Mouse (Mus musculus) erythroblast, embryonic 14.5 days (primary cell): ENCODE measurements around the gene Ap5m1. TPM values are rescaled to one million over a fixed set of nuclear protein-coding genes. Genes with fewer than 3 reads are reported as not detected.
"Not testable (repeated sequence)": the region's sequence is repeated elsewhere in the genome, so short reads cannot be mapped to it uniquely, and the experiment has no call there.

Source experiments
- H3K27me3 ChIP-seq: 2 replicates; pipeline ENCODE4 v1.6.1; 2012; ENCODE audit warnings: inconsistent platforms; ENCODE audit not compliant: control insufficient read depth
- H3K36me3 ChIP-seq: 2 replicates; pipeline ENCODE4 v1.6.1; 2012; ENCODE audit warnings: mild to moderate bottlenecking, inconsistent platforms; ENCODE audit not compliant: control insufficient read depth
- H3K4me1 ChIP-seq: 2 replicates; pipeline ENCODE4 v1.6.1; 2012; ENCODE audit warnings: inconsistent platforms; ENCODE audit not compliant: control insufficient read depth
- H3K4me3 ChIP-seq: replicated peaks from 2 replicates; pipeline ENCODE3; 2012; ENCODE audit warnings: moderate library complexity, mild to moderate bottlenecking, inconsistent platforms
- H3K9me3 ChIP-seq: 2 replicates; pipeline ENCODE4 v1.6.1; 2012; ENCODE audit warnings: low read length, inconsistent platforms, mixed read lengths; ENCODE audit not compliant: control insufficient read depth
- GATA1 ChIP-seq: IDR thresholded peaks from 2 replicates; pipeline ENCODE4 v1.6.1; 2012; ENCODE audit warnings: low read length, inconsistent platforms, mixed read lengths
- TAL1 ChIP-seq: IDR thresholded peaks from 3 replicates; pipeline ENCODE4 v1.6.1; 2012; ENCODE audit warnings: low read length, inconsistent platforms, mixed read lengths
- polyA plus RNA-seq: library from polyadenylated mRNA; stranded (reverse); fragments of >175 nt; gene quantifications from 2 replicates; pipeline ENCODE4 v1.2.3, GENCODE M21; 2012

Gene Ap5m1
- polyA plus RNA-seq, 1 experiment: 0.24 TPM

DNA sequence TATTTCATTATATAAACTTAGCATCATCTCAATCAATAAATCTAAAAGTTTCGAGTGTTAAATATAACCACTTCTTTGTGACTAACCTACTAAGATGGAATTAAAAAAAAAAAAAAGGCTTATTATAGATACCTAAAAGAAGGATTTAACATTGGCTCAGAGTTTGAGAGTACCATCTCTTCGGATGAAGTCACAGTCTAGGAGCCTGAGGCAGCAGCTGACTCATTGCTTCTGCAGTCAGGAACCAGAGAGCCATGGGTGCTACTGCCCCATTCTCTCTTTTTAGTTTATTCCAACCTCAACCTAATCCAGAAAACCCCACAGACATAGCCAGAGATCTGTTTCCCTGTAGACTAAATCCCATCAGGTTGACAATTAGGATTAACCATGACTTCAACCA is 6.9 kb downstream of the Ap5m1 start:
- Histone ChIP-seq H3K4me1 (peaks cover 16% of the 10 kb centered on the region), H3K27me3 (no peaks in the 10 kb centered on the region), H3K4me3 (no peak overlapping the region), H3K9me3 (no peaks in the 10 kb centered on the region), H3K36me3 (peaks cover 21% of the 10 kb centered on the region)
- TF ChIP-seq TAL1 (no peak), GATA1 (no peak)

DNA sequence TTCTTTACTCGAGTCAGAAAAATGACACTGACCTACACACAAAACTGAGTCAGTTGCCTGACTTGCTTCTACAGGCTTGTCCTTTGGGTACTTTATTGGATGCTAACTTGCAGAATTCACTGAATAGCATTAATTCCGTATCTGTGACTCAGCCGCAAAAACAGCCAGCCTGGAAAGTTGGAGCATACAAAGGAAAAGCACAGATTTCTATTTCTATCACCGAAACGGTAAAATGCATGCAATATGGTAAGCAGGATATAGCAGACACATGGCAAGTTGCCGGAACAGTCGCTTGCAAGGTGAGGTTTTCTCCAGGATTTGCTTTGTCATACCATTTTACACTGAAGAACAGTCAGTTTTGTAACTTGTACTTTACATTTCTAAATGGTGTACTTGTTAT is 8.0 kb downstream of the Ap5m1 start:
- no peaks in the 10 kb centered on the region for H3K27me3 ChIP-seq
- H3K36me3 ChIP-seq: peaks cover 21% of the 10 kb centered on the region
- peaks cover 12% of the 10 kb centered on the region for H3K4me1 ChIP-seq
- H3K4me3 ChIP-seq: no peak overlapping the region
- no peak for TF ChIP-seq GATA1
- no peak for TF ChIP-seq TAL1
- no peaks in the 10 kb centered on the region for H3K9me3 ChIP-seq

DNA sequence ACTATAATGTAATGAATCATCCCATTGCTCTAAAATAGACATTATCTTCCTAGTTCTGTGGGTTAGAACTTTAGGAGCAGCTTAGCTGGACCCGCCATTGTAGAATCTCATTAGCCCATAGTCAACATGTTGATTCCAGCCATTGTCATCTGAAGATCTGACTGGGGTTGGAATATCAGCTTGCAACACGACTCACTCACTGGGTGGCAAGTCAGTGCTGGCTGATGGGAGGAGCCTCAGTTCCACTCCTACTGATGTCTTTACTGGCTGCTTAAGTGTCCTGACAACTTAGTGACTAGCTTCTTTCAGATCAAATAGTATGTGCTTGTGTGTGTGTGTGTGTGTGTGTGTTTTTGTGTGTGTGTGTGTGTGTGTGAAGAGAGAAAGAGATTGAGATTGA is 8.5 kb downstream of the Ap5m1 start:
- no peak overlapping the region for H3K4me3 ChIP-seq
- H3K27me3 ChIP-seq: no peaks in the 10 kb centered on the region
- H3K9me3 ChIP-seq: no peaks in the 10 kb centered on the region
- peaks cover 9% of the 10 kb centered on the region for H3K4me1 ChIP-seq
- TF ChIP-seq TAL1: no peak
- H3K36me3 ChIP-seq: peaks cover 23% of the 10 kb centered on the region

DNA sequence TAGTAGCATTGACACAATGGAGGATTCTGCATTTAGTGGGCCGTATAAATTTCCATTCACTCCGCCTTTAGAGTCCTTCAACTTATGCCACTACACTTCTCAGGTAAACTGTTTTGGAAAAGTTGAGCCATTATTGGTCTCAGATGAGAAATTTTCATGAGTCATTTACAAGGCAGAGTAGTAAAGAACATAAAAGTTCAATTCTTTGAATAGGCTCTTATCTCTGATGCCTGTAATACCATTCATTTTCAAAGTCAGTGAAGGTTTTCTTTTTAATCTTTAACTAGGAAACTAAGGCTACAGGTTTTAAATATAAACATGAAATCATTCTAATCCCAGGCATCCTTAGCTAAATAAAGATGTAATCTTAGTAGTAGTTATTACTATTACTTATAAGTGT is 12.9 kb downstream of the Ap5m1 start:
- Histone ChIP-seq H3K36me3 (peaks cover 40% of the 10 kb centered on the region), H3K4me1 (no peaks in the 10 kb centered on the region), H3K4me3 (no peak overlapping the region), H3K9me3 (no peaks in the 10 kb centered on the region), H3K27me3 (no peaks in the 10 kb centered on the region)
- TF ChIP-seq GATA1 (no peak), TAL1 (no peak)

DNA sequence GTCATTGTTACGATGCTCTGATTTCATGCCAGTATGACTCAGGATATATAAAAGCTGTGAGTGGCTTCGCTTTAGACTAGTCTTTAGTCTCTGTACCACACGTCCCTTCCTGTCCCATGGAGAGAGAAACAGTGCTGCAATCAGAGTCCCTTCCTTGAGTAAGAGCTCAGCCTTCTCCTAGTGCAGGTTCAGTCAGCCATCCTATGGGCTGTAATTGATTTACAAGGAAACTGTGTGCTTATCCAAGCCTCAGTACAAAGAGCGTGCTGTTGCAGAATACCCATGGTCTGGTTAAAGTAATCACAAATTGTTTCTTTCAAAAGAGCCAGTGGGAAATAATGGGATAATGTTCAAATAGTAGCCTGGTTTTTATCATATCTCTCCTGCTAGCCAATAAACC is 20.6 kb downstream of the Ap5m1 start:
- Histone ChIP-seq H3K9me3 (no peaks in the 10 kb centered on the region), H3K27me3 (no peaks in the 10 kb centered on the region), H3K4me1 (no peaks in the 10 kb centered on the region), H3K4me3 (no peak overlapping the region), H3K36me3 (peaks cover 41% of the 10 kb centered on the region)
- no peak for TF ChIP-seq GATA1

DNA sequence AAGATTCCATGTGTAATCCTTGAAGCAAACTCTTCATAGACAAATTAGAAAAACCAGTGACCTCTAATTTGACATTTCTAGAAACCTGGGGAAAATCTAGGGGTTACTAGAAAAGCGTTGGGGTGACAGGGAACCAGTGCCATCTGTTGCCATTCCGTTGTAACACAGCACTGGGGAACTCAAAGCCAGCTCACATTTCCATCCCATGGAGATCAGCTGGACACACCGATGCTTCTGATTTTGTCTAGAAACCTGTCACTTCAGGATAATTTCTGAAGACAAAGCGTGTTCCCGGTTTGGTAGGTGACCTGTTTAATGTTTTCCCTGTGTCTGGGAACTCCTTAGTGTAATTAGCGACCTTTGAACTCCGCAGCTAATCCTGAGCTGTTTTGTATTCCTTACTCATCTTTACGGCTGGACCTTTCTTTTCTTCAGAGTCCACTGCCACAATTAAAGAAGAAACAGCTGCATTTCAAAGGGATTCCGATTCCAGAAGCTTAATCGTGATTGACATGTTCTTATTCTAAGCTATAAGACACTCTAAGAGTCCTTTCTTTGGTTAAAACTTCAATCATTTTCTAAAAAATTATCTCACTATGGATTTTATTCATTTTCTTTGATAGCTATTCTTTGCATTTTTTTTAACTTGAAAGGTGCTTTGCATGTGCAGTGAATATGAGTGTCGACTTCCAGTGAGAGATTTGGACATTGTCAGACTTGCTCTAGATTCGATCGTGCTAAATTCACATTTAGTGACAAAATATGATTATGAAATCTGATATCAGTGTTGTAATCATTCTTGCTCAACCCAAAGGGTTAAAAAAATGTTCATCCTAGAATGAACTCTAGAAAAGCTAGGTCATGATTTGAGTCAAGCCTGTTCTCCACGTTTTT is 22.5 kb downstream of the Ap5m1 start:
- Histone ChIP-seq H3K27me3 (no peaks in the 10 kb centered on the region), H3K9me3 (no peaks in the 10 kb centered on the region), H3K36me3 (peaks cover 32% of the 10 kb centered on the region), H3K4me1 (no peaks in the 10 kb centered on the region), H3K4me3 (no peak overlapping the region)
- TF ChIP-seq TAL1 (no peak), GATA1 (no peak)

DNA sequence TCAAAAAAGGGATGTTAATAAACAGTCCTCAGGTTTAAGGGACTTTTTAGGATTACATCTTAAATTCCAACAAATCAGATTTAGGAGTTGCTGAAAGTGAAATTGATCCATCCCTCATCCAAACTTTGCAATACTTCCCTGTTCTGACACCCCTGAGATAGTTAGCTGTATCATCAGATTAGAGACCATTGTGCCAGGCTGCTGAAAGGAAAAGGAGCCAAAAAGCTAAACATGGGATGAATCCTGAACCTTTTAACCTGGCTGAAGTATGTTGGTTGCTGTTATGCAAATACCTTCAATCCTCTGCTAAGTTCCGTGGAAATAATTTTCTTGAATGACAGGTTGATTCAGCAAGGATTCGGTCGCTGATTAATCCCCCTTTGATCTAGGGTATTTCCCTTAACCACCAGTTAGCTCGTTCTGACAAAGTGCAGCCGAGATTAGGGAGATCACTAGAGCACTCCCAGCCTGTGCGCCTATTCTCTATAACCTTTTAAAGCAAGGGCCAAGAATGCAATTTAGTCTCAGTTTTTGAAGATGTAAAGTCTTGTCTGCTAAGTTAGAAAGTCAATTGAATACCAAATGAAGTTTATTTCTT is 23.7 kb downstream of the Ap5m1 start:
- H3K27me3 ChIP-seq: no peaks in the 10 kb centered on the region
- no peak for TF ChIP-seq TAL1
- H3K9me3 ChIP-seq: no peaks in the 10 kb centered on the region
- no peak overlapping the region for H3K4me3 ChIP-seq
- no peaks in the 10 kb centered on the region for H3K4me1 ChIP-seq
- H3K36me3 ChIP-seq: peaks cover 22% of the 10 kb centered on the region

DNA sequence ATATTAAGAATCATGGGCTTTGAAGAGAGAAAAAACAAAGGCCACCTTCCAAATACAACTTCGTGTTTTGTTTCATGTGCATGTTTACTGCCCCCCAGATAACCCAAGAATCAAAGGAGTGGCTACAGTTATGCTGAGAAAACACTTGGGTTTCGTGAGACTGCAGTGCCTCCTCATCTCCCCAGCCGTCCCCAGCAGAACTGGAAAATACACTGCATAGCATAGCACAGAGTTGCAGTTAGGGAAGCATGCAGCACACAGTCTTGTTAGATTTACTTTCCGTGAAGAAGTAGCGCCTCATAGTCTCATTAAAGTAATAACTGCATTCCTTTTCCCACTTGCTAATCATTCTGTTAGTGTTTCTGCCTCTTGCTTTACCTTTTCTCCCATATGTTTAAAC is 24.2 kb downstream of the Ap5m1 start:
- no peak for TF ChIP-seq GATA1
- TF ChIP-seq TAL1: no peak
- no peaks in the 10 kb centered on the region for H3K27me3 ChIP-seq
- no peaks in the 10 kb centered on the region for H3K4me1 ChIP-seq
- H3K9me3 ChIP-seq: no peaks in the 10 kb centered on the region
- H3K4me3 ChIP-seq: no peak overlapping the region
- peaks cover 20% of the 10 kb centered on the region for H3K36me3 ChIP-seq

DNA sequence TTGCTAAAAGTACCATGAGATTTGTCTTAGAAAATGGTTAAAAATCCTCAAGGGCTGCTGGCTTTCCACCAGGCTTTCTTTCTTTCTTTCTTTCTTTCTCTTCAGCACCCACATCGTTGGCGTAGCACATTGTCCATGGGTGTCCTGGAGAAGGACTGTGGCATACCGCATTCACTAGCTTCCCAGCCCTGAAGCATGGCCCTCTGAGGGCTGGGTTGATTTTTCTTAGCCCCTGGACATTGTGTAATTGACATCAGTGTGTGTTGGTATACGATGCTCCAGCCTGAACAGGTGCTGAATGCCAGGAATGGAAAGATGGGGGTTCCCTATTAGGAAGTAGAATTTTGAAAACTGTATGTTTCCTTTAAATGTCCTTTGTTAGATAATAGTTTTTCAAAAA is 25.4 kb downstream of the Ap5m1 start:
- H3K4me1 ChIP-seq: no peaks in the 10 kb centered on the region
- H3K36me3 ChIP-seq: peaks cover 15% of the 10 kb centered on the region
- no peaks in the 10 kb centered on the region for H3K9me3 ChIP-seq
- no peak overlapping the region for H3K4me3 ChIP-seq
- H3K27me3 ChIP-seq: no peaks in the 10 kb centered on the region
- TF ChIP-seq TAL1 (no peak), GATA1 (no peak)

DNA sequence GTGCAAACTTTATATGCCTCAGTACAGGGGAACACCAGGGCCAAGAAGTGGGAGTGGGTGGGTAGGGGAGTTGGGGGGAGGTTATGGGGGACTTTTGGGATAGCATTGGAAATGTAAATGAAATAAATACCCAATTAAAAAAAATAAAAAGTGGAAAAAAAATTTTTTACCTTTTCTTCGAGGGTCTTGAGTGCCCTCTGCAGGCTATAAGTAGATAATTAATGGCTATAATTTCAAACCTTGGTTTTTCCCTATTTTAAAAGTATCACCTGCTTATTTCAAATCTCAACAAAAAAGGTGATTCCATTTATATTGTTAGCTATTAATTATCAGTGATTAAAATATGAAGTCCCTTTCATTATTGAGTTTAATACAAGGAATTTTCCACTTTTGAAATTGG is 25.9 kb downstream of the Ap5m1 start:
- not testable (repeated sequence) for H3K9me3 ChIP-seq, H3K4me3 ChIP-seq, H3K27me3 ChIP-seq, H3K4me1 ChIP-seq
- H3K36me3 ChIP-seq: peaks cover 10% of the 10 kb centered on the region
